Mouse (Mus musculus): Measurements from ENCODE around the gene Adamtsl1.

- TF ChIP-seq CTCF (IDR thresholded peaks at IDR 0.05; ENCODE audit: low read depth), result no peak
- TF ChIP-seq EP300 (IDR thresholded peaks at IDR 0.05; ENCODE audit: low read depth), result no peak
Measured at GRCm38 (mm10) chr4:86074871-86075270, 560.9 kb downstream of the Adamtsl1 start.
